Mouse (Mus musculus) liver, embryonic 18 days (tissue): Measurements from ENCODE around the gene Odf2. TPM values are rescaled to one million over a fixed set of nuclear protein-coding genes. Genes with fewer than 3 reads are reported as not detected.

ENCODE experiments used
- polyA plus RNA-seq: library from polyadenylated mRNA; depleted of rRNA; stranded (reverse); fragments of >200 nt; gene quantifications from 2 replicates; pipeline ENCODE4 v1.2.3, GENCODE M21; 2012; rRNA removed

The Odf2 gene
- 13.0 and 18.6 TPM in 2 replicates for polyA plus RNA-seq

DNA sequence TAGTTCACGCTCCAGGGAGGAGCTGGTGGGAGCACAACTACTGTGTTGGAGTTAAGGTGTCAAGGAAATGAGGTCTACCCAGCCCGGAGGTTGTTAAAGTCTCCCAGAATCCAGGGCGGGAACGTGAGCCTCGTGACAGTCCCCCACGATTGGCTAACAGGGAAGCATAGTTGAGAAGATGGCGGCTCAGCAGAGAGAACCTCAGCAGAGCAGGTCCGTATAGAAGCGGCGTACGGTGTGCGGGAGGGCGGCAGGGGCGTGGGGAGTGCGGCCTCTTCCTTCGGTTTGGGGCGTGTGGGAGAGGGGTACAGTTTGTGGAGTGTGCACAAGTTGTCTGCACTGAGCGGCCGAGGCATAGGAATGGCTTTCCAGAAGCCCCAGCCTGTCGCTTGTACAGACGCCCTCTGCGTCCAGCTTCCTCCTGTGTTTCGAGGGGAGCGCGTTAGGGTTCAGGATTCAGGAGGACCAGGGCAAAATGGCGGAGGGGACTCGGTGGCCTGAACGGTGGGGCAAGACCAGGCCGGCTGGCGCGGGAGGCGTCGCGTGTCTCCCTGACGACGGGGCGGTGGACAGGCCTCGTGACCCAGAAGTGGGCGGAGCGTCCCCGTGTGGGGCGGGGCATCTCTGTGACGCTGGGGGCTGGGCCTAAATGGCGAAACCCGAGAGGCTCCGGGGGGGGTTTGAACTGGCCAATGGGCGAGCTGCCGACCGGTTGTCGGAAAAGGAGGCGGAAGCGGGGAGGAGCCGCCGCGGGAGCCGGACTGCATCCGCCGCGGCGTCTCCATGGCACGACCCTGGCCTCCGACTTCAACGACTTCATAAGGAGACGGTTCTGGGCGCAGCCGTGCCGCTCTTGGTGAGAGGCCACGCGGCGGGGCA lies at the start of gene Odf2:
Gene Odf2 (plus strand): TSS at position 156 of the 879 bp plus-strand sequence.

DNA sequence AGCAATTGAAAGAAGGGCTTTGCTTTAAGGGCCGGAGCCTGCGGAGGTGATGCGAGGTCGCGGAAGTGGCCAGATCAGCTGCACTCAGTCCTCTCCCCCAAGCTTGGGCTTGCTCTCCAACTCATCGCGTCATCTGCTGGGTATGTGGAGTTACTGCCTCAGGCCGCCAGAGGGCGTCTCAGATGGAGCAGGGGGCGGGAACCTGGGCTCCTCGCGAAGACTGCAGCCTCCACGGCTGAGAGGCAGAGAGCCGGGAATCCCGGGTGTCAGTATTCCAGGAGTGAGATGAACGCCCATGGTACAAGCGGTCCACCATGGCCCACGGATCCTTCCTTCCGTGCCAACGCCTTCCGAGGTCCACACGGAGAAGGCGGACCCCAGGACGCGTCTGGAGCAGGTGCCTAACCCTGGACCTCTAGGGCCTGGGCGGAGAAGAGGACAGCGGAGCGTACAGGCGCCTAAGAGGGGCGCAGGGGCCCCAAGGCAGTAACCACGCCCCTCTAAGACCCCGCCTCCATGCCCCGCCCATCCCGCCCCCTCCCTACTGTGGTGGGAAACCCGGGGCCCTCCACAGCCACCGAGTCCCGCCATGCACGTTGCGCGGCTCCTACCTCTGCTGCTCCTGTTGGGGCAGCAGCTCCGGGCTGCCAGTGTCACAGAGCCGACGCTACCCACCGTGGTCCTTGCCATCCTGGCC lies 19.9 kb upstream of the Odf2 start, which contains the start of gene Cercam:
Gene Cercam (plus strand): TSS at position 216 of the 697 bp plus-strand sequence.

DNA sequence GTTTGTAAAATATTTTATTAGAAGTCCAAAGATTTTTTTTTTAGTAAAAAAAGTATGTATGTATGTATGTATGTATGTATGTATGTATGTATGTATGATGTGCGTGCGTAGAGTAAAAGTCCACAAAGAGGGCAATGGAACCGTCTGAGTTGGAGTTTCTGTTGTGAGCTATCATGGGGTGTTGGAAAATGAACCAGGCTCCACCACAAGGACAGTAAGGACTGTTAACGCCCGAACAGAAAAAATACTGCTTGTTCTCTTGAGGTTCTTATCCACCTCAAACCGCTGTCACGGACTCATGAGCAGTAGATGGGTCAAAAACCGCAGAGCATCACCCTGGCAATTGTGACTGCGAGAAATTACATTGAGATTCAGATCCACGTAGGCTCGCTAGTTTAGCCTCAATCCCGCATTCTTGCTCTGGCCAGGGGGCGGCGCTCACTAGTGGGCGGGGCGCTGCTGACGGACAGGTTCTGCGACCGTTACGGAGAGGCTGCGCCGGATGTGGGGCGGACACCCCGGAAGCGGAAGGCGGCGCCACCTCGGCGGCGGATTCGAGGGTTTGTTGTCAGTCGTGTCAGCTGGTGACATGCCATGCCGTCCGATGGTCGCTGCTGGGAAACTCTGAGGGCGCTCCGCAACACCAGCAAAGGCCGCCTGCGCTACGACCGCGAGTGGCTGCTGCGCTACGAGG lies 46.0 kb downstream of the Odf2 start, which contains the start of gene Gle1:
Gene Gle1 (plus strand): TSS at position 521 of the 694 bp plus-strand sequence.

DNA sequence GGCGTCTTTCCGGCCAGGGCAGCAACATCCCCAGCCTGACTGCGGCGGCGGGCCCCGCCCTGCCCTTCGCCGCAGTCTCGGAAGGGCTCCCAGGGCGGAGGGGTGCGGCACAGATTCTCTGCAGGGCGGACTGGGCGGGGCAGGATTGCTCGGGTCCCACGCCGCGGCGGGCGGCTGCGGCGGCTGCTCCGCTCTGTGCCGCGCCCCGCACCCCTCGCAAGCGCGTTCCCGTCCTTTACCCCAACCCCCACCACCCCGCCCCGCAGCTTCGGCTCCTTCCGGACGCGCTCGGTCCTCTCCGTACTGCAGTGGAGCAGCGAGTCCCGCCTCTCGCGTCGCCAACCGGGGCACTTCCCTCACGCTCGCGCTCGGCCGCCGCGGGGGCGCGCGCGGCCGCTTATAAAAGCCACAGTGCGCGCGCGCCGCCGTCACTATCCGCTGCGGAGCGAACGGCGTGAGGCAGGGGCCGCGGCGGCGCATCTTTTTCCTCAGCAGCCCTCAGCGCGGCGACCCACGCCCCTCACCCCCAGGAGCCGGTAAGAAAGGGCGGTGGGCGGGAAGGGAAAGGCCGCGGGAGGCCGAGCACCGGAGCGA lies 76.3 kb downstream of the Odf2 start, which contains the start of gene Sptan1:
Gene Sptan1 (plus strand): TSS at position 311 of the 594 bp plus-strand sequence.

Other genes with a start within 250 kb of the Odf2 start
- 0.45 and 0.77 TPM in 2 replicates for gene Gm13420, start 137.5 kb upstream of the Odf2 start, polyA plus RNA-seq
- not detected in 2 replicates for gene Gm13547, start 129.9 kb upstream of the Odf2 start, polyA plus RNA-seq
- 9.4 and 9.7 TPM in 2 replicates for gene Coq4, start 101.7 kb upstream of the Odf2 start, polyA plus RNA-seq
- 9.4 and 10.8 TPM in 2 replicates for gene Trub2, start 100.7 kb upstream of the Odf2 start, polyA plus RNA-seq
- 6.7 and 7.1 TPM in 2 replicates for gene Slc27a4, start 86.6 kb upstream of the Odf2 start, polyA plus RNA-seq
- gene Urm1, start 69.1 kb upstream of the Odf2 start, polyA plus RNA-seq, result 13.4 and 14.4 TPM in 2 replicates
- gene Cercam, start 20.1 kb upstream of the Odf2 start, polyA plus RNA-seq, result 7.1 and 9.2 TPM in 2 replicates
- 8.3 and 9.8 TPM in 2 replicates for gene Gle1, start 46.2 kb downstream of the Odf2 start, polyA plus RNA-seq
- 34.7 and 35.9 TPM in 2 replicates for gene Sptan1, start 76.3 kb downstream of the Odf2 start, polyA plus RNA-seq
- 5.3 and 5.4 TPM in 2 replicates for gene Wdr34, start 159.7 kb downstream of the Odf2 start, polyA plus RNA-seq
- 100 and 111 TPM in 2 replicates for gene Set, start 168.2 kb downstream of the Odf2 start, polyA plus RNA-seq
- gene Pkn3, start 188.5 kb downstream of the Odf2 start, polyA plus RNA-seq, result 2.3 and 2.7 TPM in 2 replicates
- gene Zdhhc12, start 204.4 kb downstream of the Odf2 start, polyA plus RNA-seq, result 33.0 and 37.5 TPM in 2 replicates
- 8.0 and 9.3 TPM in 2 replicates for gene Zer1, start 235.4 kb downstream of the Odf2 start, polyA plus RNA-seq
- 12.2 and 12.7 TPM in 2 replicates for gene Tbc1d13, start 244.5 kb downstream of the Odf2 start, polyA plus RNA-seq